Mouse (Mus musculus) ES-E14 (cell line): ENCODE measurements at regions not wholly inside any gene's neighbourhood (a gene's known extent, or its start where the extent isn't known, plus 50 kb on each side); places are given as distances from the start of the nearest gene placed in this dataset.

ENCODE experiments used
- CHD2 ChIP-seq: IDR thresholded peaks from 2 replicates; pipeline ENCODE4 v1.6.1; 2014; ENCODE audit warnings: mild to moderate bottlenecking, low read depth, low read length, inconsistent platforms
- HCFC1 ChIP-seq: IDR thresholded peaks from 2 replicates; pipeline ENCODE4 v1.6.1; 2012; ENCODE audit warnings: low read length, inconsistent platforms, borderline replicate concordance; ENCODE audit not compliant: insufficient read depth
- ZC3H11A ChIP-seq: IDR thresholded peaks from 2 replicates; pipeline ENCODE4 v1.6.1; 2012; ENCODE audit warnings: low read depth, mild to moderate bottlenecking, inconsistent platforms, low read length, borderline replicate concordance

DNA sequence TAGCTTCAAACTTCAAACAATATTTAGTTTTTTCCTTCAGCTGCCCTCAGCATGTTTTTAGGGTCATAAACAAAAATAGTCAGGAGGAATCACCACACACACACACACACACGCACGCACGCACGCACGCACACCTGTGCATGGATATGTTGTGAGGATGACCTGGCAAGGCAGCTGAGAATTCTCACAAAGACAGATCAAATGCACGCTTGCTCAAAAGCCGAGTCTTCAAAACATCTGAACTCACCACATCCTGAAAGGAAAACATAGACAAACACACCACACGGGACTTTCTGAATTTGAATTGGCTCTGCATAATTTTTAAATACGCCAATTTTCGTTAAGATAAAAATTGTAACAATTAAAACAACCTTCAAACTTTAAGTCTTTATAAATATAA, 52.7 kb upstream of the Foxq1 start:
- TF ChIP-seq HCFC1 (no peak), ZC3H11A (no peak), CHD2 (no peak)
